Mouse (Mus musculus) limb, embryonic 14.5 days (tissue): ENCODE results near the gene Pmpcb. TPM values are rescaled to one million over a fixed set of nuclear protein-coding genes. Genes with fewer than 3 reads are reported as not detected.
A peak's percentile ranks its signal among the peaks of the same experiment; 100 is the strongest.

Source experiments
- ATAC-seq: fragments of 200-750 bp; cut with Nextera tagmentation; 2 replicates; pipeline ENCODE4 v1.8.0; 2017; ENCODE audit warnings: low read depth, moderate number of reproducible peaks, moderate TSS enrichment; ENCODE audit not compliant: low FRiP score
- DNase-seq: peaks from one replicate; pipeline ENCODE4 v3.0.0-alpha.2; 2015; ENCODE audit warnings: low spot score
- H3K27ac ChIP-seq: fragments of 300-500 bp; sonication (generic); replicated peaks from 2 replicates; pipeline ENCODE4 v1.5.1; 2014; ENCODE audit warnings: low read depth, mild to moderate bottlenecking, low read length, moderate library complexity, mixed read lengths
- H3K27me3 ChIP-seq: fragments of 300-500 bp; sonication (generic); 2 replicates; pipeline ENCODE4 v1.6.1; 2014; ENCODE audit warnings: low read length, mixed read lengths; ENCODE audit not compliant: control insufficient read depth, insufficient read depth
- H3K36me3 ChIP-seq: fragments of 300-500 bp; sonication (generic); 2 replicates; pipeline ENCODE4 v1.6.1; 2014; ENCODE audit warnings: mild to moderate bottlenecking, low read length, moderate library complexity, mixed read lengths; ENCODE audit not compliant: control insufficient read depth, insufficient read depth
- H3K4me1 ChIP-seq: fragments of 300-500 bp; sonication (generic); 2 replicates; pipeline ENCODE4 v1.6.1; 2014; ENCODE audit warnings: antibody characterized with exemption, low read length, mixed read lengths; ENCODE audit not compliant: control insufficient read depth, insufficient read depth
- H3K4me2 ChIP-seq: fragments of 300-500 bp; sonication (generic); replicated peaks from 2 replicates; pipeline ENCODE4 v1.6.1; 2014; ENCODE audit warnings: low read depth, mild to moderate bottlenecking, low read length, moderate library complexity; ENCODE audit not compliant: severe bottlenecking
- H3K4me3 ChIP-seq: fragments of 300-500 bp; sonication (generic); replicated peaks from 2 replicates; pipeline ENCODE4 v1.5.1; 2014; ENCODE audit warnings: low read length
- H3K9ac ChIP-seq: fragments of 300-500 bp; sonication (generic); 2 replicates; pipeline ENCODE4 v1.6.1; 2014; ENCODE audit warnings: mild to moderate bottlenecking, low read depth, low read length, moderate library complexity; ENCODE audit not compliant: severe bottlenecking
- H3K9me3 ChIP-seq: fragments of 300-500 bp; sonication (generic); 2 replicates; pipeline ENCODE4 v1.6.1; 2016; ENCODE audit warnings: low read length; ENCODE audit not compliant: control insufficient read depth
- POLR2A ChIP-seq: fragments of 200-500 bp; IDR thresholded peaks from 2 replicates; pipeline ENCODE4 v1.8.0; 2012; ENCODE audit warnings: inconsistent platforms, mild to moderate bottlenecking, moderate library complexity, borderline replicate concordance; ENCODE audit not compliant: insufficient read depth, insufficient read length; ENCODE audit errors: extremely low read depth
- WGBS: fragments of 180-500 bp; shearing (Covaris S2); extraction: QIAGEN DNeasy Blood & Tissue Kit; methylation state at CpG from one replicate; pipeline ENCODE4 v1.1.7; 2014; 5-methylcytosine and 5-hydroxymethylcytosine counted together
- polyA plus RNA-seq, 2 experiments: library from polyadenylated mRNA; depleted of rRNA in 1 of 2; stranded (reverse) in 1 of 2; unstranded in 1 of 2; fragments of >200 nt; fragmentation: Nextera tagmentation in 1 of 2; extraction: Ambion mirVana in 1 of 2; gene quantifications; 2 replicates each; pipeline versions ENCODE4 v1.2.1 to v1.2.3; 2012 to 2014

The Pmpcb gene
- polyA plus RNA-seq, 2 experiments, result 80.0 to 82.7 TPM

GRCm38 (mm10) chr5:21700272-21700821, 36.6 kb upstream of the Pmpcb start:
- peak overlapping the region; percentile 78 for H3K4me2 ChIP-seq
- H3K4me1 ChIP-seq, result no peaks in the 10 kb centered on the region
- no peaks in the 10 kb centered on the region for H3K36me3 ChIP-seq
- 17% methylated on average over 10 of the region's 10 CpGs for WGBS
- H3K9ac ChIP-seq, result peak overlapping the region; percentile 89; the same call in 1 of the 2 replicates
- ATAC-seq, result no peak
- DNase-seq, result no peak
- H3K27me3 ChIP-seq, result no peaks in the 10 kb centered on the region
- no peak overlapping the region for H3K27ac ChIP-seq
- TF ChIP-seq POLR2A, result no peak
- H3K9me3 ChIP-seq, result no peaks in the 10 kb centered on the region
- H3K4me3 ChIP-seq, result peak overlapping the region; percentile 69

GRCm38 (mm10) chr5:21700934-21701333, 36.0 kb upstream of the Pmpcb start:
- H3K27ac ChIP-seq, result no peak overlapping the region; the same call in 1 of the 2 replicates
- DNase-seq (no peak), ATAC-seq (peak; percentile 55)
- H3K4me2 ChIP-seq, result peak overlapping the region; percentile 78
- H3K9me3 ChIP-seq, result no peaks in the 10 kb centered on the region
- H3K4me3 ChIP-seq, result peak overlapping the region; percentile 69
- H3K27me3 ChIP-seq, result no peaks in the 10 kb centered on the region
- peak overlapping the region; percentile 89 for H3K9ac ChIP-seq
- H3K36me3 ChIP-seq, result no peaks in the 10 kb centered on the region
- 0% methylated on average over 22 of the region's 22 CpGs for WGBS
- TF ChIP-seq POLR2A, result no peak
- no peaks in the 10 kb centered on the region for H3K4me1 ChIP-seq

GRCm38 (mm10) chr5:21701351-21702008, 35.5 kb upstream of the Pmpcb start, which contains the start of gene Napepld:
Gene Napepld, minus strand, starts transcription at chr5:21701396.
- H3K4me3 ChIP-seq, result peak within 1 kb of the TSS; percentile 69
- peak within 1 kb of the TSS; percentile 78 for H3K4me2 ChIP-seq
- H3K9me3 ChIP-seq, result no peaks in the 10 kb centered on the region
- H3K36me3 ChIP-seq, result no peaks in the 10 kb centered on the region
- peak; percentile 97 for DNase-seq
- peak; percentile 99 for ATAC-seq
- no peaks in the 10 kb centered on the region for H3K27me3 ChIP-seq
- peak; percentile 97 for TF ChIP-seq POLR2A
- H3K9ac ChIP-seq, result peak within 1 kb of the TSS; percentile 89
- WGBS, result under 1% methylated on average over 30 of the region's 59 CpGs
- H3K4me1 ChIP-seq, result no peaks in the 10 kb centered on the region
- H3K27ac ChIP-seq, result peak within 1 kb of the TSS; percentile 97

GRCm38 (mm10) chr5:21702009-21702364, 35.0 kb upstream of the Pmpcb start:
- Histone ChIP-seq H3K27ac (peak overlapping the region; percentile 97; the same call in 1 of the 2 replicates), H3K9ac (peak overlapping the region; percentile 89), H3K9me3 (no peaks in the 10 kb centered on the region), H3K4me2 (peak overlapping the region; percentile 78), H3K4me3 (peak overlapping the region; percentile 69), H3K4me1 (no peaks in the 10 kb centered on the region), H3K27me3 (no peaks in the 10 kb centered on the region), H3K36me3 (no peaks in the 10 kb centered on the region)
- DNase-seq (no peak), ATAC-seq (no peak)
- 53% methylated on average over 2 of the region's 2 CpGs for WGBS
- no peak for TF ChIP-seq POLR2A

GRCm38 (mm10) chr5:21702873-21703475, 34.0 kb upstream of the Pmpcb start:
- no peaks in the 10 kb centered on the region for H3K27me3 ChIP-seq
- DNase-seq (no peak), ATAC-seq (no peak)
- TF ChIP-seq POLR2A, result no peak
- H3K4me3 ChIP-seq, result no peak overlapping the region
- 81% methylated on average over 6 of the region's 6 CpGs for WGBS
- H3K4me1 ChIP-seq, result no peaks in the 10 kb centered on the region
- H3K4me2 ChIP-seq, result no peak overlapping the region
- H3K9ac ChIP-seq, result no peak overlapping the region
- no peak overlapping the region for H3K27ac ChIP-seq
- no peaks in the 10 kb centered on the region for H3K36me3 ChIP-seq
- H3K9me3 ChIP-seq, result no peaks in the 10 kb centered on the region
